Mouse (Mus musculus) liver, embryonic 14.5 days (tissue): Measurements from ENCODE around the gene Slc37a1.

Source experiments
- CTCF ChIP-seq: IDR thresholded peaks from 2 replicates; pipeline ENCODE4 v1.5.1; 2016; ENCODE audit warnings: antibody characterized with exemption, low read depth, control low read depth
- EP300 ChIP-seq: IDR thresholded peaks from 2 replicates; pipeline ENCODE4 v1.6.1; 2016; ENCODE audit warnings: antibody characterized with exemption, low read depth

DNA sequence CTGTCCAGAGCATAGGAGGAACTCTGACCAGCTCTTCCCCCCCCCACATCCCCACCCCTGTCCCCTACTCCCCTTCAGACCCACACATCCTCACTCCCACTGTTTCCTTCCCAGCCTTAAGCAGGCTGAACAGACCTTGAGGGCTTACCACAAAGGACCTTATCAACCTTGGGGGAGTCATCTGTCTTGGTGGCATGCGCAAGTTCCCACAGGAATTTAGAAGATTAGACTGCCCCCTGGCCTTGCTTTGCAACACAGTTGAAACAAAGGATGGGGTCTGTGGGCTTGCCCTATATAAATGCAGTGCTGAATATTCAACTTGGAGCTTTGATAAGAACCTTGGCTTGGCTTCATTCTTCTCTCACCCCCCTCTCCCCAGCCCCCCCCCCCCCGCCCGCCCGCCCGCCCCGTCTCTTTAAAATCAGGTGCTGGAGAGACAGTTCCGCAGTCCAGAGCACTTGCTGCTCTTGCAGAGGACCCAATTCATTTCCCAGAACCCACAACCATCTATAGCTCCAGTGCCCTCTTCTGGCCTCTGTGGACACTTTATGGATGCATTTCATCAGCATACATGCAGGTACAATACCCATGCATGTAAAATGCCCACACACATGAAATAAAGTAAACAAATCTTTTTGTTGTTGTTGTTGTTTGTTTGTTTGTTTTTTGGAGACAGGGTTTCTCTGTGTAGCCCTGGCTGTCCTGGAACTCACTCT is 15.3 kb upstream of the Slc37a1 start:
- TF ChIP-seq EP300 (no peak), CTCF (peak; percentile 13; the same call in 1 of the 2 replicates)
